Mouse (Mus musculus): ENCODE measurements at regions not wholly inside any gene's neighbourhood (a gene's known extent, or its start where the extent isn't known, plus 50 kb on each side); places are given as distances from the start of the nearest gene placed in this dataset.
"Not testable (repeated sequence)": the region's sequence is repeated elsewhere in the genome, so short reads cannot be mapped to it uniquely, and the experiment has no call there.

DNA sequence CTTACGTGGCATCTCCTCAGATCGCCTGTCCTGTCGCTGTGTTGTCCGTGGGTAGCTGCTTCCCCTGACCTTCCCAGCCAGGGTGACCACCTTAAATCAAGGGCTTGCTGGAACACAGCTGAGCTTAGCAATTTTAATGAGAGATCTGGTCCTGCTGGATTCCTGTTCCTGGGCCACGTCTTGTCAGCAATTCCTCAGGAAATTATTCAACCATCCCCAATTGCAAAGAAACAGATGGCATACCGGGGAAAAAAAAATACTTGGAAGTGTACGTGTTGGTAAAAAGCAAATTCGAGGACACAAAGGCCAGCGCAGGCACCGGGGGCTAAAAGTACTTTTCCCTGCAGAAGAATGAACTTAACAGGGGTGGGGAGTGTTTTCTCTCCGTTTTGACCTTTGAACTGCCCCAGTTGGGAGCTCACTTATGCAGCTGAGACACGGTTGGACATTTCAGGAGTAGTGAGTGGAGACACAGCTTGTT is 107.0 kb upstream of the Rhobtb1 start:
- no peaks in the 10 kb centered on the region for H3K27me3 ChIP-seq (ENCODE audit: insufficient read depth, low read length)
- no peaks in the 10 kb centered on the region for H3K4me1 ChIP-seq (replicated peaks; ENCODE audit: low read depth, low read length)
- no peaks in the 10 kb centered on the region for H3K9me3 ChIP-seq (ENCODE audit: low read length)
- H3K4me3 ChIP-seq (replicated peaks; ENCODE audit: low read length), result no peak overlapping the region
- H3K36me3 ChIP-seq (ENCODE audit: insufficient read depth, low read length), result no peaks in the 10 kb centered on the region
- TF ChIP-seq NANOG (IDR thresholded peaks at IDR 0.05; ENCODE audit: borderline replicate concordance, low read length) (no peak), POU5F1 (IDR thresholded peaks at IDR 0.05; ENCODE audit: borderline replicate concordance, low read length) (no peak), CTCF (conservative IDR thresholded peaks at IDR 0.05; ENCODE audit: low read length) (no peak)

DNA sequence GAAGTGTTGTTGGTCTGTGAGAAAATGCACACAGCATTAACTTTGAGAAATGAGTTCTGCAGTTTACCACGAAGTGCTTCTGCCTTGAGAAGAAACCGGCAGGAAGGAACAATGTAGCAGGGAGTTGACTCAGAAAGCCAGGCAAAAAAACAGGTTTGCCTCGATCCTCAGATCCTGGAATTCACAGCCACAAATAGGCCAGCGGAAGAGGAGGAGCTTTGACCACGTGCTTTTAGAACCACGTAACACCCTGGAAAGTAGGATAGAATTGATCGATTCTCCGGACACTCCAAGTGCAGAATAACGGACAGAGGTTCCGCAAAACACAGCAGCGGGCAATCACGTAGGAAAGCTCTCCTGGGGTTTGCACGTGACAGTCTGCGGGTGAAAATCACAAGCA is 106.0 kb upstream of the Rhobtb1 start:
- Histone ChIP-seq H3K9me3 (ENCODE audit: low read length) (peaks cover 3% of the 10 kb centered on the region; the same call in 1 of the 2 replicates), H3K27me3 (ENCODE audit: insufficient read depth, low read length) (no peaks in the 10 kb centered on the region), H3K4me1 (replicated peaks; ENCODE audit: low read depth, low read length) (no peaks in the 10 kb centered on the region), H3K36me3 (ENCODE audit: insufficient read depth, low read length) (no peaks in the 10 kb centered on the region), H3K4me3 (replicated peaks; ENCODE audit: low read length) (no peak overlapping the region)
- TF ChIP-seq CTCF (conservative IDR thresholded peaks at IDR 0.05; ENCODE audit: low read length), result no peak
- TF ChIP-seq POU5F1 (IDR thresholded peaks at IDR 0.05; ENCODE audit: borderline replicate concordance, low read length), result no peak

DNA sequence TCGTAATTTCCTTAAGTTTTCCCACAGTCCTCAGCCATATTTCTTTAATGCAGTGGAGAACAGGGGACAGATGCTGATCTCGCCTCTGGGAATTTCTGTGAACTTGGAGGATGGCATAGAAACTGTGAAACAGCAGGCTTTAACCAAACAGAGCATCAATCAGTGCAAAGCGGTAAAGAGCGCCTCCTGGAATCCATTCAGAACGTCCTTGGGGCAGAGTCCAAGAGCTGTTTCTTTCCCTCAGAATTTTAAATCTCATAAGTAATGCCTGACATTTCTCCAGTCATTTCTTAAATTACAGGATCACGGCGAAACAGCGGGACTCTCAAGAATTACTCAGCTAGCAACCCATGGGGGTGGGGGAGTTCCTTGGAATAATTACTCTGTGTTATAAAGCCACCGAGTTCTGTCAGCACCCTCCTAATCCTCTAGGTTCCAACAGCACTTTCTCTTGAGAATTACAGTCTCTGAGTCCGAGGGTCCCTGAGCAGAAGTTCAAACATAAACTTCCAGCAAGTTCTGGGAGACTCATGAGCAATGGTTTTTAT is 105.2 kb upstream of the Rhobtb1 start:
- TF ChIP-seq POU5F1 (IDR thresholded peaks at IDR 0.05; ENCODE audit: borderline replicate concordance, low read length), result no peak
- TF ChIP-seq NANOG (IDR thresholded peaks at IDR 0.05; ENCODE audit: borderline replicate concordance, low read length), result no peak
- no peak for TF ChIP-seq CTCF (conservative IDR thresholded peaks at IDR 0.05; ENCODE audit: low read length)
- no peaks in the 10 kb centered on the region for H3K4me1 ChIP-seq (replicated peaks; ENCODE audit: low read depth, low read length)
- H3K36me3 ChIP-seq (ENCODE audit: insufficient read depth, low read length), result no peaks in the 10 kb centered on the region
- no peak overlapping the region for H3K4me3 ChIP-seq (replicated peaks; ENCODE audit: low read length)
- no peaks in the 10 kb centered on the region for H3K27me3 ChIP-seq (ENCODE audit: insufficient read depth, low read length)
- peaks cover 3% of the 10 kb centered on the region; the same call in 1 of the 2 replicates for H3K9me3 ChIP-seq (ENCODE audit: low read length)

DNA sequence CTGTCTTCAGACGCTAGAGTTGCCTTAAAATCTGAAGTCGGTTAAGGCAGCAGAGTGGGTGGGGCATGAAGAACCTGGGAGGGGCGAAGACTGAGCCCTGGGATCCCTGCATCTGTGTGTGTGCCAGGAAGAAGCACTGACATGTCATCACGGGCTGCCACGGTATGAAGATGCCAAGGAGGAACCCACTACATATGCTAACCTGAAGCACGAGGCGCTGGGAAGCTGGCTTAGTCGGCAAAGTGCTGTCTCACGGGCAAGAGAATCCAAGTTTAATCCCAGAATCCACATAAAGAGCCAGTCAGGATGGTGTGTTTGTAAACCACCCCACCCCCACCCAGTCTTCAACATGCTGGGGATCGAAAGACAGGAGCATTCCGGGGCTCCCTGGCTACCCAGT is 73.2 kb upstream of the Rhobtb1 start:
- Histone ChIP-seq H3K27me3 (ENCODE audit: insufficient read depth, low read length) (no peaks in the 10 kb centered on the region), H3K9me3 (ENCODE audit: low read length) (no peaks in the 10 kb centered on the region)
- TF ChIP-seq NANOG (IDR thresholded peaks at IDR 0.05; ENCODE audit: borderline replicate concordance, low read length), result no peak
- TF ChIP-seq POU5F1 (IDR thresholded peaks at IDR 0.05; ENCODE audit: borderline replicate concordance, low read length), result no peak
- TF ChIP-seq CTCF (conservative IDR thresholded peaks at IDR 0.05; ENCODE audit: low read length), result no peak

DNA sequence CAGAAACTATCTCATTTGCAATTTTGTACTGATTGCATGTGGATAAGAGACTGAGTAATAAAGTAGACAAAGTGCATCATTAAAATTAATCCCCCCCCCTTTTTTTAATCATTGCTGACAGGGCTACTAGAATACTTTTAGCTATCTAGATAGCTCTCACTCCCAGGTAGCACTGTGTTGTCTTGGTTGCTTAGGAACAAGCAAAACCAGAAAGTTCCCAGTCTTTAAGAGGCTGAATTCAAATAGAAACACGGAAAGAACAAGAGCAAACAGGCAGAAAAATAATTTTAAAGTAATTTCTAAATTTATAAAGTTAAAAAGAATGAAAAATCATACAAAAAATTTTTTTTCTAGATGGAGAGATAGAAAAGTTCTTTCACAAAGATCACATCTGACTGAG is 65.0 kb upstream of the Rhobtb1 start:
- peaks cover 18% of the 10 kb centered on the region; the same call in 1 of the 2 replicates for H3K9me3 ChIP-seq (ENCODE audit: low read length)
- no peaks in the 10 kb centered on the region for H3K27me3 ChIP-seq (ENCODE audit: insufficient read depth, low read length)
- no peak overlapping the region for H3K4me3 ChIP-seq (replicated peaks; ENCODE audit: low read length)
- TF ChIP-seq CTCF (conservative IDR thresholded peaks at IDR 0.05; ENCODE audit: low read length), result no peak
- TF ChIP-seq POU5F1 (IDR thresholded peaks at IDR 0.05; ENCODE audit: borderline replicate concordance, low read length), result no peak
- no peak for TF ChIP-seq NANOG (IDR thresholded peaks at IDR 0.05; ENCODE audit: borderline replicate concordance, low read length)
- no peaks in the 10 kb centered on the region for H3K36me3 ChIP-seq (ENCODE audit: insufficient read depth, low read length)
- H3K4me1 ChIP-seq (replicated peaks; ENCODE audit: low read depth, low read length), result no peaks in the 10 kb centered on the region

More for the DNA sequence above, 73.2 kb upstream of the Rhobtb1 start:
- no peaks in the 10 kb centered on the region for H3K4me1 ChIP-seq (replicated peaks; ENCODE audit: low read depth, low read length)
- no peaks in the 10 kb centered on the region for H3K36me3 ChIP-seq (ENCODE audit: insufficient read depth, low read length)
- H3K4me3 ChIP-seq (replicated peaks; ENCODE audit: low read length), result no peak overlapping the region

DNA sequence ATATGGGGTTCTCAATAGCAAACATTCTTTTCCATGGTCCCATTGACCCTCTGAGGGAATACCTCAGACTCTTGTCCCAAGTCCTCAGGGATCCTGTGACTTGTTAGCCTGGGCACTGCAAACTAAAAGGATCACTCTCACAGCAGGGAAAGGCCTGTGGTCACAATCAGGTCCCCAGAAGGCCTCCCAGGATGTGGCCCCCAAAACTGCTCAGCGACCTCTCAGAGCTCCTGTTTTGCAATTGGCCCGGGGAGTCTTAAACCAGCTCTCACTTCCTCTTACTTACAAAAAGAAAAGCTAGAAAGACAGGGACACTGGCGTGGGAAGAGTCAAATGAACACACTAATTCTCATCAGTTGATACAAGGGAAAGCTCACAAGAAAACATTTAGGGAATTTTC is 59.4 kb upstream of the Rhobtb1 start:
- Histone ChIP-seq H3K27me3 (ENCODE audit: insufficient read depth, low read length) (no peaks in the 10 kb centered on the region), H3K4me1 (replicated peaks; ENCODE audit: low read depth, low read length) (no peaks in the 10 kb centered on the region), H3K4me3 (replicated peaks; ENCODE audit: low read length) (no peak overlapping the region), H3K9me3 (ENCODE audit: low read length) (peaks cover 20% of the 10 kb centered on the region; the same call in 1 of the 2 replicates), H3K36me3 (ENCODE audit: insufficient read depth, low read length) (no peaks in the 10 kb centered on the region)
- TF ChIP-seq NANOG (IDR thresholded peaks at IDR 0.05; ENCODE audit: borderline replicate concordance, low read length) (no peak), POU5F1 (IDR thresholded peaks at IDR 0.05; ENCODE audit: borderline replicate concordance, low read length) (no peak), CTCF (conservative IDR thresholded peaks at IDR 0.05; ENCODE audit: low read length) (no peak)

DNA sequence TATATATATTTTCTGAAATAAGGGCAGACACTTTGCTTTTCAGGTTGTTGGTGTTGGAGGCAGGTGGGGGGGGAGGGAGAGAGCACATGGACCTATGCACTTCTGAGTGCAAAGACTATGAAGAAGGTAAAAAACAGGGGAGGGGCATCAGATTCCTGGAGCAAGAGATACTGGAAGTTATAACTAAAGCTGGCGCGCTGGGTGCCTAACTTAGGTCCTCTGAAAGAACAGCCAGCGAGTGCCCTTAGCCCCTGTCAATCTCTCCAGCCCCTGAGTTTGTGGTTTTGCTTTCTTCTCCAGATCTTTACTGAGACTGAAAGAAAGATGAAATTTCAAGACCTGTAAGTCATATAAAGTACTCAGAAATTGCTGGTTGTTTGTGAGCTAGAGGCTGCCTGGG is 51.2 kb upstream of the Rhobtb1 start:
- Histone ChIP-seq H3K9me3 (ENCODE audit: low read length) (peaks cover 13% of the 10 kb centered on the region), H3K4me1 (replicated peaks; ENCODE audit: low read depth, low read length) (no peaks in the 10 kb centered on the region), H3K4me3 (replicated peaks; ENCODE audit: low read length) (no peak overlapping the region), H3K36me3 (ENCODE audit: insufficient read depth, low read length) (no peaks in the 10 kb centered on the region), H3K27me3 (ENCODE audit: insufficient read depth, low read length) (no peaks in the 10 kb centered on the region)
- TF ChIP-seq CTCF (conservative IDR thresholded peaks at IDR 0.05; ENCODE audit: low read length) (no peak), NANOG (IDR thresholded peaks at IDR 0.05; ENCODE audit: borderline replicate concordance, low read length) (no peak)

DNA sequence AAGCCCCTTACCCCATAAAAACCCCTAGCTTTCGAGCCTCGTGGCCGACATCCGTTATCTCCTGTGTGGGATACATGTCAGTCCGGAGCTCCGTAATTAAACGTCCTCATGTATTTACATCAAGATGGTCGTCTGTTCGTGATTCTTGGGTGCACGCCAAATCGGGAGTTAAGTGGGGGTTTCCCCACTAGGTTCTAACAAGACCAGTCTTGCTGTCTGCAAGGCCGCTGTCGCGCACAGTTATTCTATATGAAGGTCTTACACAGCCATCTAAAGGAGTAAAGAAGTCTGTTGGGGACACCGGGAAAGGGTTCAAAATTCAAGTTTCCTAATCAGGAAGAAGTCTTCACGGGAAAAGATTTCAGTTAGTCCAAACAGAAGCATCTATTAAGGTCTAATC is 50.5 kb upstream of the Rhobtb1 start:
- H3K9me3 ChIP-seq (ENCODE audit: low read length), result peaks cover 13% of the 10 kb centered on the region
- H3K36me3 ChIP-seq (ENCODE audit: insufficient read depth, low read length); H3K27me3 ChIP-seq (ENCODE audit: insufficient read depth, low read length); H3K4me1 ChIP-seq (replicated peaks; ENCODE audit: low read depth, low read length); H3K4me3 ChIP-seq (replicated peaks; ENCODE audit: low read length): not testable (repeated sequence)

All from E14TG2a.4 (cell line).